Mouse (Mus musculus): ENCODE data around the gene Rcan2.

Rcan2 gene

GRCm38 (mm10) chr17:44088226-44088625 lies 287.1 kb downstream of the Rcan2 start:
- no peak for DNase-seq

Data from kidney, postnatal 36 days (tissue).